Mouse (Mus musculus) limb, embryonic 14.5 days (tissue): ENCODE measurements around the gene Itgb3. TPM values are rescaled to one million over a fixed set of nuclear protein-coding genes. Genes with fewer than 3 reads are reported as not detected.

ENCODE experiments used
- ATAC-seq: fragments of 200-750 bp; cut with Nextera tagmentation; 2 replicates; pipeline ENCODE4 v1.8.0; 2017; ENCODE audit warnings: low read depth, moderate number of reproducible peaks, moderate TSS enrichment; ENCODE audit not compliant: low FRiP score
- DNase-seq: peaks from one replicate; pipeline ENCODE4 v3.0.0-alpha.2; 2015; ENCODE audit warnings: low spot score
- H3K27ac ChIP-seq: fragments of 300-500 bp; sonication (generic); replicated peaks from 2 replicates; pipeline ENCODE4 v1.5.1; 2014; ENCODE audit warnings: low read depth, mild to moderate bottlenecking, low read length, moderate library complexity, mixed read lengths
- H3K27me3 ChIP-seq: fragments of 300-500 bp; sonication (generic); 2 replicates; pipeline ENCODE4 v1.6.1; 2014; ENCODE audit warnings: low read length, mixed read lengths; ENCODE audit not compliant: control insufficient read depth, insufficient read depth
- H3K36me3 ChIP-seq: fragments of 300-500 bp; sonication (generic); 2 replicates; pipeline ENCODE4 v1.6.1; 2014; ENCODE audit warnings: mild to moderate bottlenecking, low read length, moderate library complexity, mixed read lengths; ENCODE audit not compliant: control insufficient read depth, insufficient read depth
- H3K4me1 ChIP-seq: fragments of 300-500 bp; sonication (generic); 2 replicates; pipeline ENCODE4 v1.6.1; 2014; ENCODE audit warnings: antibody characterized with exemption, low read length, mixed read lengths; ENCODE audit not compliant: control insufficient read depth, insufficient read depth
- H3K4me2 ChIP-seq: fragments of 300-500 bp; sonication (generic); replicated peaks from 2 replicates; pipeline ENCODE4 v1.6.1; 2014; ENCODE audit warnings: low read depth, mild to moderate bottlenecking, low read length, moderate library complexity; ENCODE audit not compliant: severe bottlenecking
- H3K4me3 ChIP-seq: fragments of 300-500 bp; sonication (generic); replicated peaks from 2 replicates; pipeline ENCODE4 v1.5.1; 2014; ENCODE audit warnings: low read length
- H3K9ac ChIP-seq: fragments of 300-500 bp; sonication (generic); 2 replicates; pipeline ENCODE4 v1.6.1; 2014; ENCODE audit warnings: mild to moderate bottlenecking, low read depth, low read length, moderate library complexity; ENCODE audit not compliant: severe bottlenecking
- H3K9me3 ChIP-seq: fragments of 300-500 bp; sonication (generic); 2 replicates; pipeline ENCODE4 v1.6.1; 2016; ENCODE audit warnings: low read length; ENCODE audit not compliant: control insufficient read depth
- POLR2A ChIP-seq: fragments of 200-500 bp; IDR thresholded peaks from 2 replicates; pipeline ENCODE4 v1.8.0; 2012; ENCODE audit warnings: inconsistent platforms, mild to moderate bottlenecking, moderate library complexity, borderline replicate concordance; ENCODE audit not compliant: insufficient read depth, insufficient read length; ENCODE audit errors: extremely low read depth
- WGBS: fragments of 180-500 bp; shearing (Covaris S2); extraction: QIAGEN DNeasy Blood & Tissue Kit; methylation state at CpG from one replicate; pipeline ENCODE4 v1.1.7; 2014; 5-methylcytosine and 5-hydroxymethylcytosine counted together
- polyA plus RNA-seq, 2 experiments: library from polyadenylated mRNA; depleted of rRNA in 1 of 2; stranded (reverse) in 1 of 2; unstranded in 1 of 2; fragments of >200 nt; fragmentation: Nextera tagmentation in 1 of 2; extraction: Ambion mirVana in 1 of 2; gene quantifications; 2 replicates each; pipeline versions ENCODE4 v1.2.1 to v1.2.3; 2012 to 2014

The Itgb3 gene
- 2.9 TPM in 2 replicates for polyA plus RNA-seq (2012; rRNA removed)
- 1.2 and 1.4 TPM in 2 replicates for polyA plus RNA-seq (2014; fragmentation: Nextera tagmentation; extraction: Ambion mirVana)

DNA sequence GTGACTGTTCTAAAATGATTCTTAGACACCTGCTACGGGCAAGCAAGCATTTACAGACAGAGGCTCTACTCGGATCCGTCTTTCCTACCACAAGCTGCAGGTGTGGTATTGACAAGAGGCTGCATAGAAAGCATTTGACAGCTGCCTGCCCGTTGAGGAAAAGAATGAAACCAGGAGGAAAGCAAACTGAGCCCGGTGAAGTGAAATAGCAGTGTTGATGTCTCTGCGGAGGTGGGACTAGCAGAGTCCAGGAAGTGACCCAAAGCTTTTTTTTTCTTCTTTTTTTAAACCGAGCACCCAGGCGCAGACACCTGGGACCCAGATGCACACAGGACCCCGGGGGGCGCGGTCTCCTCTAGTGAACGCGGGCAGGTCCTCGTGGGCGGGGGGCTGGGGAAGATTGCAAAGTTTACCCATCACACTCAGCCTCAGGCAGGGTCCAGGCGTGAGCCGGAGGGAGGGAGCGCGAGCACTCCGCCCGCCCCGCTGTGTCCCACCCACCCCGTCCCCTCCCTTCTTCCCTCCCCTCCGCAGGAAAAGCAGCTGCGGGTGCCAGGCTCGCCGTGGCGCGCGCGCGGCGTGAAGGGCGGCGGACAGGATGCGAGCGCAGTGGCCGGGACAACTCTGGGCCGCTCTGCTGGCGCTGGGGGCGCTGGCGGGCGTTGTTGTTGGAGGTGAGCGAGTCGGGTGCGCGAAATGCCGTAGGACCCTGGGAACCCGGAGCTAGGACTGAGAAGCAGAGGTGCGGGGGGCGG, at the start of gene Itgb3:
Gene Itgb3 (plus strand): TSS at position 510 of the 755 bp plus-strand sequence.
- Histone ChIP-seq H3K36me3 (no peaks in the 10 kb centered on the region), H3K9ac (peak within 1 kb of the TSS; percentile 56), H3K4me1 (peaks cover 3% of the 10 kb centered on the region; the same call in 1 of the 2 replicates), H3K27ac (no peak within 1 kb of the TSS), H3K27me3 (peaks cover 19% of the 10 kb centered on the region), H3K4me3 (peak within 1 kb of the TSS; percentile 49), H3K4me2 (peak within 1 kb of the TSS; percentile 88), H3K9me3 (no peaks in the 10 kb centered on the region)
- DNase-seq (peak; percentile 64), ATAC-seq (peak; percentile 83)
- TF ChIP-seq POLR2A = no peak
- under 1% methylated on average over 35 of the region's 51 CpGs for WGBS

DNA sequence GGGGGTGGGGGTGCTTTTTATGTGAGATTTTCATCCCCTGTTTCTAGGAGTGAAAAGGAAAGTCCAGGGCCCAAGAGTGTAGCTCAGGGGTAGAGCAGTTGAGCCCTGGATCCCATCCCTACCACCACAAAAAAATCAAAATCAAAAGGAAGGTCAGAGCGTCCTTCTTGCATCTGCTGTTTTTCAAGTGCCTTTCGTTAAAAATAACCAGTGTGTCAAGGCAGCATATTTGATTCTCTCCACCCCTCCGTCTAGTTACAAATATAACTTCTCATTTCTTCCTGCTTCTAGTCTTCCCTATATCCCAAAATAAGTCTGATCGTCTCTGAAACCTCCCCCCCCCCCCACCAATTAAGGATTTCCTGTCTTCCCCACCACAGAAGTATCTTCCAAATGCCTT, 49.7 kb upstream of the Itgb3 start:
- no peaks in the 10 kb centered on the region for H3K4me1 ChIP-seq
- H3K4me2 ChIP-seq = no peak overlapping the region
- H3K27ac ChIP-seq = no peak overlapping the region
- H3K9ac ChIP-seq = no peak overlapping the region
- no peaks in the 10 kb centered on the region for H3K36me3 ChIP-seq
- H3K9me3 ChIP-seq = no peaks in the 10 kb centered on the region
- no peak for TF ChIP-seq POLR2A
- DNase-seq = no peak
- no peak for ATAC-seq
- H3K4me3 ChIP-seq = no peak overlapping the region
- WGBS = 75% methylated on average over 4 of the region's 4 CpGs
- H3K27me3 ChIP-seq = no peaks in the 10 kb centered on the region

DNA sequence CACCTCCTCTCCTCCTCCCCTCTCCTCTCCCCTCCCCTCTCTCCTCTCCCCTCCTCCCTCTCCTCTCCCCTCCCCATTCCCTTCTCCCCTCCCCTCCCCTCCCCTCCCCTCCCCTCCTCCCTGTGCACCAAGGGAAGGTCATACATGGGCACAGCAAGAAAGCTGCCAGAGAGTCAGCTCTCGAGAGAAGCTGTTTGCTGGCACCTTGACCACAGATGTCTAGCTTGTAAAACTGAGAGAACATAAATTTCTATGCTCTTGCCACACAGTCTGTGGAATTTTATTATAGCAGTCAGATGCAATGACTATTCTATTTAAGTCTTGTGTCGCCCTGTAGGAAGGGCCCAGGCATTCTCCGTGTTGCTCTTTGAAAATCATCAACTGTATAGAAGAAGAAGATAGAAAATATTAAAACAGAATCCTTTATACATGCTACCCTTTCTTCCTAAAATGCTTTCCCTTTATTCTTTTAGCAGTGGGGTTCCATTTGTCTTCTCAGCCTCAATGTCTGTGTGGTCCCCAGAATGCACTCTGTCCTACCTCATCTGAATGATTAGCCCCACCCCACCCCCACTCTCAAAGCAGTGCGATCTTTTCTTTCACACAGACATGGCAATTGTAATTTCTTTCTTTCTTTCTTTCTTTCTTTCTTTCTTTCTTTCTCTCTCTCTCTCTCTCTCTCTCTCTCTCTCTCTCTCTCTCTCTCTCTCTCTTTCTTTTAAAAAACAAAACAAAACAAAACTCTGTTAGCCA, 49.0 kb upstream of the Itgb3 start:
- Histone ChIP-seq H3K9me3 (no peaks in the 10 kb centered on the region), H3K4me2 (no peak overlapping the region), H3K27me3 (no peaks in the 10 kb centered on the region), H3K27ac (no peak overlapping the region), H3K9ac (no peak overlapping the region), H3K36me3 (no peaks in the 10 kb centered on the region), H3K4me3 (no peak overlapping the region), H3K4me1 (no peaks in the 10 kb centered on the region)
- 51% methylated on average over 4 of the region's 4 CpGs for WGBS
- ATAC-seq = no peak
- DNase-seq = no peak
- no peak for TF ChIP-seq POLR2A

DNA sequence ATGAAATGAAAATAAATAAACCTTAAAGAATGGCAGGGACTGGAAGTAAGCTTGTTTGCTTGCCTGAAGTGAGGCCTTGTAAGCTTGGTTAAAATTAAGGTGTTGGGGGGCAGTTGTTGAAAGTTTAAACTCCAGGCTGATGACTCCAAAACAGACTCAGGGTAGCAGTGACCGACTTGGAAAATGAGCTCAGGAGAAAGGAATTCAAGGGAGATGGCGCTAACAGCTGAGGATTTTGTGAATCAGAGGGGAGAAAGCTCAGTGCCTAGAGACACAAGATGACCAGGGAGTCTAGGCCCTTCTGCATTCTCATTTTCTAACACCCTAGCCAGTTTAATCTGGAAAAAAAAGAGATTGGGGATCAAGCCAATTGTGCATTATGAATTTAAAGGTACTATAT, 46.8 kb upstream of the Itgb3 start:
- no peak for DNase-seq
- H3K9me3 ChIP-seq = no peaks in the 10 kb centered on the region
- no peak for ATAC-seq
- no peak overlapping the region for H3K4me3 ChIP-seq
- no peaks in the 10 kb centered on the region for H3K36me3 ChIP-seq
- H3K4me2 ChIP-seq = no peak overlapping the region
- no peaks in the 10 kb centered on the region for H3K4me1 ChIP-seq
- TF ChIP-seq POLR2A = no peak
- no peak overlapping the region for H3K27ac ChIP-seq
- no peak overlapping the region for H3K9ac ChIP-seq
- WGBS = 51% methylated on average over 2 of the region's 2 CpGs
- H3K27me3 ChIP-seq = no peaks in the 10 kb centered on the region

DNA sequence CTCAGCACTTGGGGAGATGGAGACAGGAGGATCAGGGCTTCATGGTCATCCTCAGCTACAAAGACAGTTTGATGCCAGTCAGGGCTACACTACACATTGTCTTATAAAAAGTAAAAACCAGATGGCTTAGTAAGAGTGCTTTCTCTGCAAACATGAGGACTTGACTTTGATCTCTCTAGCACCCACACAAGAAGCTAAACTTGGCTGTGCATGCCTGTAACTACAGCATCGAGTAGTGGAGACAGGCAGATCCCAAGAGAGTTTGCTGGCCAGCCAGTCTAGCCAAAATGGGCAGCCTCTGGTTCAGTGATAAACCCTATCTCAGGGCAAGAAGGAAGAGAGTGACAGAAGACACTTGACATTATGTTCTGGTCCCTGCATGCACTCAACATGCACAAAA, 44.3 kb upstream of the Itgb3 start:
- no peaks in the 10 kb centered on the region for H3K27me3 ChIP-seq
- WGBS = 54% methylated on average over 1 of the region's 1 CpGs
- TF ChIP-seq POLR2A = no peak
- H3K9ac ChIP-seq = no peak overlapping the region
- ATAC-seq (no peak), DNase-seq (no peak)
- H3K36me3 ChIP-seq = no peaks in the 10 kb centered on the region
- no peaks in the 10 kb centered on the region for H3K4me1 ChIP-seq
- H3K4me2 ChIP-seq = no peak overlapping the region
- H3K27ac ChIP-seq = no peak overlapping the region
- H3K9me3 ChIP-seq = no peaks in the 10 kb centered on the region
- H3K4me3 ChIP-seq = no peak overlapping the region
